Mouse (Mus musculus): Measurements from ENCODE around the gene Faxc. TPM values are rescaled to one million over a fixed set of nuclear protein-coding genes. Genes with fewer than 3 reads are reported as not detected.

Faxc gene
- under 1 TPM; 0.54 to 0.81 TPM for total RNA-seq (2021)
- long read RNA-seq, experiment 1, result 0 reads
- long read RNA-seq, experiment 2, result 0 reads

GRCm38 (mm10) chr4:21930971-21931771, at the start of gene Faxc:
Faxc (plus strand) TSS chr4:21931329.
- peak; percentile 5 to 24 for DNase-seq
- intact Hi-C loops (cut with DNase I), result no loop called here

GRCm38 (mm10) chr4:21882806-21883205, 48.3 kb upstream of the Faxc start:
- no peak for DNase-seq
- intact Hi-C loops (cut with DNase I), result no loop called here

- DNase-seq, result no peak
- intact Hi-C loops (cut with DNase I), result no loop called here
Observed at GRCm38 (mm10) chr4:21885831-21886230, 45.3 kb upstream of the Faxc start.

- intact Hi-C loops (cut with DNase I), result no loop called here
- DNase-seq, result no peak
Observed at GRCm38 (mm10) chr4:21931772-21932630, 872 bp downstream of the Faxc start.

- intact Hi-C loops (cut with DNase I), result no loop called here
- no peak for DNase-seq
Observed at GRCm38 (mm10) chr4:21935378-21935777, 4.2 kb downstream of the Faxc start.

- no peak for DNase-seq
- intact Hi-C loops (cut with DNase I), result no loop called here
Observed at GRCm38 (mm10) chr4:21936424-21936823, 5.3 kb downstream of the Faxc start.

- no peak for DNase-seq
- intact Hi-C loops (cut with DNase I), result no loop called here
Observed at GRCm38 (mm10) chr4:21937890-21938289, 6.8 kb downstream of the Faxc start.

GRCm38 (mm10) chr4:21944672-21945071, 13.5 kb downstream of the Faxc start:
- no peak for DNase-seq
- intact Hi-C loops (cut with DNase I), result loop anchor here (1.0 kb wide), 1 partner anchor 12 kb away; no protein-coding TSS in a partner anchor

- no peak for DNase-seq
- intact Hi-C loops (cut with DNase I), result loop anchor here (5.0 kb wide), 1 partner anchor 104 kb away; the partner anchor contains the start of gene Pnisr
Observed at GRCm38 (mm10) chr4:21951444-21951843, 20.3 kb downstream of the Faxc start.

GRCm38 (mm10) chr4:21952255-21952654, 21.1 kb downstream of the Faxc start:
- intact Hi-C loops (cut with DNase I), result loop anchor here (5.0 kb wide), 1 partner anchor 105 kb away; the partner anchor contains the start of gene Pnisr

GRCm38 (mm10) chr4:21957570-21958321, 26.6 kb downstream of the Faxc start:
- DNase-seq, result peak in 1 of 2 experiments; percentile 4
- intact Hi-C loops (cut with DNase I), result no loop called here

More at GRCm38 (mm10) chr4:21952255-21952654, 21.1 kb downstream of the Faxc start:
- no peak for DNase-seq

GRCm38 (mm10) chr4:21971949-21972348, 40.8 kb downstream of the Faxc start:
- intact Hi-C loops (cut with DNase I), result no loop called here
- DNase-seq, result no peak

- intact Hi-C loops (cut with DNase I), result no loop called here
- DNase-seq, result no peak
Observed at GRCm38 (mm10) chr4:21974126-21974525, 43.0 kb downstream of the Faxc start.

- intact Hi-C loops (cut with DNase I), result no loop called here
- DNase-seq, result no peak
Observed at GRCm38 (mm10) chr4:21980471-21980870, 49.3 kb downstream of the Faxc start.

GRCm38 (mm10) chr4:21982449-21982848, 51.3 kb downstream of the Faxc start:
- intact Hi-C loops (cut with DNase I), result no loop called here
- DNase-seq, result no peak

- intact Hi-C loops (cut with DNase I), result no loop called here
- no peak for DNase-seq
Observed at GRCm38 (mm10) chr4:21986857-21987256, 55.7 kb downstream of the Faxc start.

GRCm38 (mm10) chr4:21987460-21987859, 56.3 kb downstream of the Faxc start:
- intact Hi-C loops (cut with DNase I), result no loop called here
- no peak for DNase-seq

- intact Hi-C loops (cut with DNase I), result no loop called here
- no peak for DNase-seq
Observed at GRCm38 (mm10) chr4:21989571-21990091, 58.5 kb downstream of the Faxc start.

GRCm38 (mm10) chr4:21990580-21991235, 59.6 kb downstream of the Faxc start:
- intact Hi-C loops (cut with DNase I), result no loop called here
- DNase-seq, result no peak
